Mouse (Mus musculus): ENCODE measurements around the gene 1700015F17Rik. TPM values are rescaled to one million over a fixed set of nuclear protein-coding genes. Genes with fewer than 3 reads are reported as not detected.
A peak's percentile ranks its signal among the peaks of the same experiment; 100 is the strongest.

Gene 1700015F17Rik
- polyA plus RNA-seq, 1 experiment from 2014 or later = not detected

GRCm38 (mm10) chr5:5496393-5496792 lies 17.4 kb upstream of the 1700015F17Rik start:
- WGBS = 71% methylated on average over 3 of the region's 3 CpGs
- ATAC-seq (ENCODE audit: insufficient number of reproducible peaks, insufficient read depth, low FRiP score, low TSS enrichment, low read depth) = no peak
- Histone ChIP-seq H3K27ac (no peak overlapping the region), H3K36me3 (no peaks in the 10 kb centered on the region), H3K27me3 (peaks cover 3% of the 10 kb centered on the region; the same call in 1 of the 2 replicates), H3K9ac (replicated peaks) (no peak overlapping the region), H3K9me3 (no peaks in the 10 kb centered on the region), H3K4me2 (no peak overlapping the region), H3K4me3 (replicated peaks) (no peak overlapping the region), H3K4me1 (replicated peaks) (no peaks in the 10 kb centered on the region)

- Histone ChIP-seq H3K4me3 (replicated peaks) (no peak overlapping the region), H3K4me1 (replicated peaks) (no peaks in the 10 kb centered on the region), H3K27ac (no peak overlapping the region), H3K9me3 (no peaks in the 10 kb centered on the region), H3K27me3 (peaks cover 3% of the 10 kb centered on the region; the same call in 1 of the 2 replicates), H3K36me3 (no peaks in the 10 kb centered on the region), H3K4me2 (no peak overlapping the region), H3K9ac (replicated peaks) (no peak overlapping the region)
- WGBS = 89% methylated on average over 4 of the region's 4 CpGs
- ATAC-seq (ENCODE audit: insufficient number of reproducible peaks, insufficient read depth, low FRiP score, low TSS enrichment, low read depth) = 0 out of 2 replicates have a peak, but pooled peaks have one; percentile 56
Observed at GRCm38 (mm10) chr5:5495042-5495441, 16.1 kb upstream of the 1700015F17Rik start.

- ATAC-seq (ENCODE audit: insufficient number of reproducible peaks, insufficient read depth, low FRiP score, low TSS enrichment, low read depth) = peak; percentile 73
- no peak overlapping the region for H3K4me3 ChIP-seq (replicated peaks)
- H3K4me1 ChIP-seq (replicated peaks) = no peaks in the 10 kb centered on the region
- H3K4me2 ChIP-seq = no peak overlapping the region
- no peaks in the 10 kb centered on the region for H3K36me3 ChIP-seq
- 43% methylated on average over 16 of the region's 16 CpGs for WGBS
- no peak overlapping the region for H3K27ac ChIP-seq
- no peaks in the 10 kb centered on the region for H3K9me3 ChIP-seq
- peaks cover 3% of the 10 kb centered on the region; the same call in 1 of the 2 replicates for H3K27me3 ChIP-seq
- H3K9ac ChIP-seq (replicated peaks) = no peak overlapping the region
Observed at GRCm38 (mm10) chr5:5494269-5495005, 15.5 kb upstream of the 1700015F17Rik start.

GRCm38 (mm10) chr5:5492163-5492562 lies 13.2 kb upstream of the 1700015F17Rik start:
- Histone ChIP-seq H3K9ac (replicated peaks) (no peak overlapping the region), H3K4me2 (no peak overlapping the region), H3K27me3 (peaks cover 3% of the 10 kb centered on the region; the same call in 1 of the 2 replicates), H3K27ac (no peak overlapping the region), H3K36me3 (no peaks in the 10 kb centered on the region), H3K9me3 (no peaks in the 10 kb centered on the region), H3K4me3 (replicated peaks) (no peak overlapping the region), H3K4me1 (replicated peaks) (no peaks in the 10 kb centered on the region)
- ATAC-seq (ENCODE audit: insufficient number of reproducible peaks, insufficient read depth, low FRiP score, low TSS enrichment, low read depth) = no peak
- 98% methylated on average over 4 of the region's 4 CpGs for WGBS

- 39% methylated on average over 3 of the region's 3 CpGs for WGBS
- no peak overlapping the region for H3K9ac ChIP-seq (replicated peaks)
- H3K36me3 ChIP-seq = no peaks in the 10 kb centered on the region
- H3K27me3 ChIP-seq = no peaks in the 10 kb centered on the region
- H3K4me1 ChIP-seq (replicated peaks) = no peaks in the 10 kb centered on the region
- H3K27ac ChIP-seq = no peak overlapping the region
- H3K4me3 ChIP-seq (replicated peaks) = no peak overlapping the region
- ATAC-seq (ENCODE audit: insufficient number of reproducible peaks, insufficient read depth, low FRiP score, low TSS enrichment, low read depth) = no peak
- no peak overlapping the region for H3K4me2 ChIP-seq
- no peaks in the 10 kb centered on the region for H3K9me3 ChIP-seq
Observed at GRCm38 (mm10) chr5:5486071-5486470, 7.1 kb upstream of the 1700015F17Rik start.

GRCm38 (mm10) chr5:5483254-5483858 lies 4.4 kb upstream of the 1700015F17Rik start:
- Histone ChIP-seq H3K4me3 (replicated peaks) (no peak overlapping the region), H3K27me3 (no peaks in the 10 kb centered on the region), H3K4me2 (no peak overlapping the region), H3K4me1 (replicated peaks) (no peaks in the 10 kb centered on the region), H3K27ac (no peak overlapping the region), H3K9me3 (no peaks in the 10 kb centered on the region), H3K36me3 (no peaks in the 10 kb centered on the region), H3K9ac (replicated peaks) (no peak overlapping the region)
- WGBS = 61% methylated on average over 9 of the region's 9 CpGs
- peak; percentile 64; the same call in 1 of the 2 replicates for ATAC-seq (ENCODE audit: insufficient number of reproducible peaks, insufficient read depth, low FRiP score, low TSS enrichment, low read depth)

- no peak for ATAC-seq (ENCODE audit: insufficient number of reproducible peaks, insufficient read depth, low FRiP score, low TSS enrichment, low read depth)
- H3K36me3 ChIP-seq = no peaks in the 10 kb centered on the region
- no peaks in the 10 kb centered on the region for H3K27me3 ChIP-seq
- H3K9me3 ChIP-seq = no peaks in the 10 kb centered on the region
- no peaks in the 10 kb centered on the region for H3K4me1 ChIP-seq (replicated peaks)
- H3K4me2 ChIP-seq = no peak overlapping the region
- H3K27ac ChIP-seq = no peak overlapping the region
- 2% methylated on average over 1 of the region's 1 CpGs for WGBS
- H3K9ac ChIP-seq (replicated peaks) = no peak overlapping the region
- H3K4me3 ChIP-seq (replicated peaks) = no peak overlapping the region
Observed at GRCm38 (mm10) chr5:5481662-5482061, 2.7 kb upstream of the 1700015F17Rik start.

GRCm38 (mm10) chr5:5476133-5476532 lies 2.8 kb downstream of the 1700015F17Rik start:
- H3K9me3 ChIP-seq = no peaks in the 10 kb centered on the region
- H3K4me1 ChIP-seq (replicated peaks) = no peaks in the 10 kb centered on the region
- H3K9ac ChIP-seq (replicated peaks) = no peak overlapping the region
- H3K4me3 ChIP-seq (replicated peaks) = no peak overlapping the region
- WGBS = 79% methylated on average over 4 of the region's 4 CpGs
- H3K27ac ChIP-seq = no peak overlapping the region
- H3K27me3 ChIP-seq = no peaks in the 10 kb centered on the region
- H3K36me3 ChIP-seq = no peaks in the 10 kb centered on the region
- no peak for ATAC-seq (ENCODE audit: insufficient number of reproducible peaks, insufficient read depth, low FRiP score, low TSS enrichment, low read depth)
- H3K4me2 ChIP-seq = no peak overlapping the region

GRCm38 (mm10) chr5:5465256-5465655 lies 13.7 kb downstream of the 1700015F17Rik start:
- 60% methylated on average over 1 of the region's 1 CpGs for WGBS

GRCm38 (mm10) chr5:5431746-5432438 lies 47.1 kb downstream of the 1700015F17Rik start:
- ATAC-seq (ENCODE audit: insufficient number of reproducible peaks, insufficient read depth, low FRiP score, low TSS enrichment, low read depth) = no peak
- no peaks in the 10 kb centered on the region for H3K27me3 ChIP-seq
- H3K27ac ChIP-seq = no peak overlapping the region
- no peak overlapping the region for H3K4me2 ChIP-seq
- no peaks in the 10 kb centered on the region for H3K9me3 ChIP-seq
- H3K9ac ChIP-seq (replicated peaks) = no peak overlapping the region
- H3K4me1 ChIP-seq (replicated peaks) = no peaks in the 10 kb centered on the region
- H3K4me3 ChIP-seq (replicated peaks) = no peak overlapping the region
- H3K36me3 ChIP-seq = no peaks in the 10 kb centered on the region
- WGBS = 71% methylated on average over 5 of the region's 5 CpGs

More at GRCm38 (mm10) chr5:5465256-5465655, 13.7 kb downstream of the 1700015F17Rik start:
- H3K4me2 ChIP-seq = no peak overlapping the region
- no peak overlapping the region for H3K9ac ChIP-seq (replicated peaks)
- no peaks in the 10 kb centered on the region for H3K9me3 ChIP-seq
- H3K4me1 ChIP-seq (replicated peaks) = no peaks in the 10 kb centered on the region
- H3K27ac ChIP-seq = no peak overlapping the region
- H3K4me3 ChIP-seq (replicated peaks) = no peak overlapping the region
- H3K27me3 ChIP-seq = no peaks in the 10 kb centered on the region
- H3K36me3 ChIP-seq = no peaks in the 10 kb centered on the region
- ATAC-seq (ENCODE audit: insufficient number of reproducible peaks, insufficient read depth, low FRiP score, low TSS enrichment, low read depth) = no peak

- no peak overlapping the region for H3K27ac ChIP-seq
- no peak overlapping the region for H3K4me3 ChIP-seq (replicated peaks)
- no peaks in the 10 kb centered on the region for H3K36me3 ChIP-seq
- 0 out of 2 replicates have a peak, but pooled peaks cover 5% of the 10 kb centered on the region for H3K9me3 ChIP-seq
- WGBS = 62% methylated on average over 6 of the region's 6 CpGs
- ATAC-seq (ENCODE audit: insufficient number of reproducible peaks, insufficient read depth, low FRiP score, low TSS enrichment, low read depth) = peak; percentile 20; the same call in 1 of the 2 replicates
- H3K9ac ChIP-seq (replicated peaks) = no peak overlapping the region
- no peak overlapping the region for H3K4me2 ChIP-seq
- H3K27me3 ChIP-seq = no peaks in the 10 kb centered on the region
- H3K4me1 ChIP-seq (replicated peaks) = no peaks in the 10 kb centered on the region
Observed at GRCm38 (mm10) chr5:5423723-5424171, 55.2 kb downstream of the 1700015F17Rik start.

All from limb, embryonic 12.5 days (tissue).